Mouse (Mus musculus) liver, postnatal 0 days (tissue): Measurements from ENCODE around the gene Emd.

Experiments used
- CTCF ChIP-seq: sonication (generic); IDR thresholded peaks from 2 replicates; pipeline ENCODE4 v1.5.1; 2016; ENCODE audit warnings: antibody characterized with exemption, low read depth
- EP300 ChIP-seq: IDR thresholded peaks from 2 replicates; pipeline ENCODE4 v1.6.1; 2016; ENCODE audit warnings: antibody characterized with exemption, low read depth, mild to moderate bottlenecking

GRCm38 (mm10) chrX:74218496-74218895, 36.0 kb upstream of the Emd start:
- TF ChIP-seq CTCF (no peak), EP300 (no peak)
